Mouse (Mus musculus) midbrain, postnatal 0 days (tissue): ENCODE data around the gene Trak1. TPM values are rescaled to one million over a fixed set of nuclear protein-coding genes. Genes with fewer than 3 reads are reported as not detected.

ENCODE experiments used
- ATAC-seq: fragments of 200-750 bp; cut with Nextera tagmentation; 2 replicates; pipeline ENCODE4 v1.8.0; 2017; ENCODE audit warnings: moderate number of reproducible peaks, mild to moderate bottlenecking, moderate TSS enrichment, moderate library complexity; ENCODE audit not compliant: low FRiP score
- DNase-seq: peaks from one replicate; pipeline ENCODE4 v3.0.0-alpha.2; 2015; ENCODE audit warnings: low spot score
- H3K27ac ChIP-seq: fragments of 300-500 bp; sonication (generic); 2 replicates; pipeline ENCODE4 v1.5.1; 2014; ENCODE audit warnings: low read depth, mild to moderate bottlenecking, low read length, mixed read lengths
- H3K27me3 ChIP-seq: fragments of 300-500 bp; sonication (generic); 2 replicates; pipeline ENCODE4 v1.6.1; 2014; ENCODE audit warnings: low read length, control low read depth, mixed read lengths; ENCODE audit not compliant: insufficient read depth
- H3K36me3 ChIP-seq: fragments of 300-500 bp; sonication (generic); 2 replicates; pipeline ENCODE4 v1.6.1; 2014; ENCODE audit warnings: low read length, control low read depth, mixed read lengths; ENCODE audit not compliant: insufficient read depth
- H3K4me1 ChIP-seq: fragments of 300-500 bp; sonication (generic); 2 replicates; pipeline ENCODE4 v1.6.1; 2014; ENCODE audit warnings: mild to moderate bottlenecking, control low read depth, antibody characterized with exemption, low read length, mixed read lengths; ENCODE audit not compliant: insufficient read depth
- H3K4me2 ChIP-seq: fragments of 300-500 bp; sonication (generic); 2 replicates; pipeline ENCODE4 v1.6.1; 2014; ENCODE audit warnings: low read depth, mild to moderate bottlenecking, low read length, mixed read lengths; ENCODE audit not compliant: poor library complexity, severe bottlenecking
- H3K4me3 ChIP-seq: fragments of 300-500 bp; sonication (generic); 2 replicates; pipeline ENCODE4 v1.5.1; 2014; ENCODE audit warnings: low read depth, mild to moderate bottlenecking, low read length, moderate library complexity
- H3K9ac ChIP-seq: fragments of 300-500 bp; sonication (generic); replicated peaks from 2 replicates; pipeline ENCODE4 v1.6.1; 2014; ENCODE audit warnings: mild to moderate bottlenecking, low read length, moderate library complexity, mixed read lengths; ENCODE audit not compliant: poor library complexity, severe bottlenecking
- H3K9me3 ChIP-seq: fragments of 300-500 bp; sonication (generic); 2 replicates; pipeline ENCODE4 v1.6.1; 2016; ENCODE audit warnings: low read length, control low read depth
- CTCF ChIP-seq: IDR thresholded peaks from 2 replicates; pipeline ENCODE4 v1.5.1; 2016; ENCODE audit warnings: antibody characterized with exemption, mild to moderate bottlenecking
- WGBS: fragments of 180-500 bp; shearing (Covaris S2); extraction: QIAGEN DNeasy Blood & Tissue Kit; methylation state at CpG from one replicate; pipeline ENCODE4 v1.1.7; 2014; 5-methylcytosine and 5-hydroxymethylcytosine counted together
- polyA plus RNA-seq: library from polyadenylated mRNA; unstranded; fragments of >200 nt; fragmentation: Nextera tagmentation; extraction: Ambion mirVana; gene quantifications from 2 replicates; pipeline ENCODE4 v1.2.1, GENCODE M21; 2015
- total RNA-seq: library from RNA; depleted of rRNA; stranded (reverse); fragments of >200 nt; gene quantifications from 2 replicates; pipeline ENCODE4 v1.2.3, GENCODE M21; 2014

Trak1 gene
- total and polyA plus RNA-seq, 2 experiments from 2014 or later = 61.6 to 154 TPM

DNA sequence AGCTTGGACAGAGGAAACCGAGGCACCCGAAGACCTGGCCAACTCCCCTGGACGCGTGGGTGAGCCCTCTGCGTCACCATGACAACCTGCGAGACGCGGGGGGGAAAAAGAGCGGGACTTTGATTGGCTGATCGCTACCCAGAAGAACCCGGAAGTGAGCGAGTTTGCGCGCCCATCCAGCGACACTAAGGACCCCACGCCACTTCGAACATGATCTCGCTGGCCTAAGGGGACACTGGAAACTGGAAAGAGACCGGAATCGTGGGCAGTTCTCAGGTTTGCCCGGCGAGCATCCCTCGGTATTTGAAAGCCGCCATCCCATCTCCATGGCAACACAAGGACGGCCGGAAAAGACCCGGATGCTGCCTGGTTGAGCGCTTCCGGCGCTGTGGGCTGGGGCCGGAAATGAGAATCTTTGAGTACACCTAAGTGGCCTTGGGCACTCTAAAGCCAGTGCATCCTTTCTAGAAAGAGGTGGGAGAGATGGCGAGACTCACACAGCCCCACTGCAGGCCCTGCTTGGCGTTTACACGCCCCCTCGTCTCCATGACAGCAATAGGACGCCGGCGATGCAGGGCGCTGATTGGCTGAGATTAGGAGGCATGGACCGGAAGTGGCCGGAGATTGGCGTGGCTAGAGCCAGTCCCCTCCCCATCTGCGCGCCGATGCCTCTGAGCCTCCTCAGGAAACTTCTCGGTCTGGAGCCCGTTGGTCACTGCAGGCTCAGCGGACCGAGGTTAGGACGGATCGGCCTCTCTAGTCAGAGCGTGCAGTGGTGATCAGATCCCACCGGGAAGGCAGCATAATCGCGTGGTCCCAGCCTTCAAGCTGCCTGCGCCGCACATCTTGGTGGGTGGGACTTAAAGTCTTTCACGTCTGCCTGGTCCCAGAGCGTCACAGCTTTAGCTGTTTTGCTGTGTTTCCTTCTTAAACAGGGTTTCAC lies 19.9 kb upstream of the Trak1 start, which contains the start of gene Ulk4:
Ulk4 (minus strand) TSS at position 80 of the 943 bp plus-strand sequence.
- H3K4me3 ChIP-seq = peak within 1 kb of the TSS; percentile 64
- H3K27me3 ChIP-seq = no peaks in the 10 kb centered on the region
- DNase-seq (peak; percentile 95), ATAC-seq (peak; percentile 97)
- under 1% methylated on average over 58 of the region's 59 CpGs for whole genome bisulfite sequencing
- no peaks in the 10 kb centered on the region for H3K36me3 ChIP-seq
- H3K9ac ChIP-seq = peak within 1 kb of the TSS; percentile 63
- H3K4me2 ChIP-seq = peak within 1 kb of the TSS; percentile 73
- H3K9me3 ChIP-seq = no peaks in the 10 kb centered on the region
- H3K4me1 ChIP-seq = no peaks in the 10 kb centered on the region
- peak within 1 kb of the TSS; percentile 77 for H3K27ac ChIP-seq
- TF ChIP-seq CTCF = no peak

DNA sequence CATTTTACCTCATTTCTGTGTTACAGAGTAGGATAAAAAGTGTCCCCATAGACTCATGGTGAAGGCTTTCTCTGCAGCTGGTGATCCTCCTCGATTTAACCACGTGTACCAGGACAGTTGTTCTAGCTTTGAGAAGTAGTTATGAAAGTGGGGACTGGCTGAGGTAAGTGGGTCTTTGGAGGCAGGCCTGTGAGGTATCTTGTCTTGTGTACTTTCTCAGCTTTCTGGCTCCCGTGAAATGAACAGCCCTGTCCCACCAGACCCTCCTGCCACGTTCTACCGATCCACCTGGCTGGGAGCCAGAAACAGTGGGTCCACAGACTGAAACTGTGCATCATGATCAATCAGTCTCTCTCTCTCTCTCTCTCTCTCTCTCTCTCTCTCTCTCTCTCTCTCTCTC lies 18.1 kb upstream of the Trak1 start:
- no peaks in the 10 kb centered on the region for H3K27me3 ChIP-seq
- H3K36me3 ChIP-seq = no peaks in the 10 kb centered on the region
- ATAC-seq (no peak), DNase-seq (no peak)
- H3K9me3 ChIP-seq = no peaks in the 10 kb centered on the region
- H3K4me1 ChIP-seq = no peaks in the 10 kb centered on the region
- H3K27ac ChIP-seq = no peak overlapping the region
- H3K4me3 ChIP-seq = no peak overlapping the region
- H3K9ac ChIP-seq = no peak overlapping the region
- WGBS = 90% methylated on average over 5 of the region's 5 CpGs
- TF ChIP-seq CTCF = no peak
- H3K4me2 ChIP-seq = no peak overlapping the region

DNA sequence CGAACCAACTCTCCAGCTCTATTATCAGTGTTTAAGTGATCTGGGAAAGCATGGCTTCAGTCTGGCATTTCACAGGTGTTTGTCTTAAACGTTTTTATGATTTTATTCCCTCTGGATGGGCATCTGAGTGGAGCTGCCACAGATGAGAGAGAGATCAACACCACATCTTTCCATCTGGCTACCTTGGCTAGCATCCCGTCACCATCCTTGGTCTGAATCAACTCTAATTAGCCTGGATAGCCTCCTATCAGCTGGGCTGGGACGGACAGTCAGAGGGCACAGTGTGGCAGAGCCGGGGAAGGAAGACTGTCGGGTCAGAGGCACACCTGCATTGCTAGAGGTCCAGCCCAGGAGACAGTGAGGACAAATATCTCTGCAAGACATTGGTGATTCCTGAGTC lies 15.4 kb upstream of the Trak1 start:
- no peak overlapping the region for H3K27ac ChIP-seq
- 87% methylated on average over 6 of the region's 6 CpGs for WGBS
- H3K4me2 ChIP-seq = no peak overlapping the region
- H3K36me3 ChIP-seq = no peaks in the 10 kb centered on the region
- no peaks in the 10 kb centered on the region for H3K4me1 ChIP-seq
- H3K9me3 ChIP-seq = no peaks in the 10 kb centered on the region
- no peaks in the 10 kb centered on the region for H3K27me3 ChIP-seq
- H3K4me3 ChIP-seq = no peak overlapping the region
- no peak overlapping the region for H3K9ac ChIP-seq
- TF ChIP-seq CTCF = no peak
- ATAC-seq = no peak
- DNase-seq = no peak

DNA sequence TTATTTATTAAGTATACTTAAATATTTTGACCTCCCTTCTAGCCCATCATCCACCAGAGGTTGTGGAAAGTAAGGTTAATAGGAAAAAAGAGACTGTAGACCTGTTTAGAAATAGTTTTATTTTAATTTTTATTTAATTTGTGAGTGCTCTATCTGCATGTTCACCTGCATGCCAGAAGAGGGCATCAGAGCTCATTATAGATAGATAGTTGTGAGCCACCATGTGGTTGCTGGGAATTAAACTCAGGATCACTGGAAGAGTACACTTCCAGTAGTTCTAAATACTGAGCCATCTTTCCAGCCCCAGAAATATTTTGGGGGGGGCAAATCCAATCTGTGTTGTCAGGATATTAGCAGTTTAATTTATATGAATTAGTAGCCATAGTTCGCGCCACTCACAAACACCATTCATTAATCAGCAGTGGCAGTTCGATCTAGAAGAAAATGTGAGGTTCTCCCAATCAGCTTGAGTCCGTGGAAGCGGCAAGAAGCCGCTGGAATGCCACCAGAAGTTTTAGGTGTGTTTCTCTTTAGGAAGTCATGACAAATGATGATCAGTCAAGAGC lies 13.6 kb upstream of the Trak1 start:
- H3K27me3 ChIP-seq = no peaks in the 10 kb centered on the region
- TF ChIP-seq CTCF = peak; percentile 73
- H3K4me2 ChIP-seq = no peak overlapping the region
- H3K9ac ChIP-seq = no peak overlapping the region
- 98% methylated on average over 6 of the region's 6 CpGs for WGBS
- no peaks in the 10 kb centered on the region for H3K4me1 ChIP-seq
- H3K9me3 ChIP-seq = no peaks in the 10 kb centered on the region
- H3K27ac ChIP-seq = no peak overlapping the region
- no peak overlapping the region for H3K4me3 ChIP-seq
- no peak for ATAC-seq
- H3K36me3 ChIP-seq = no peaks in the 10 kb centered on the region
- peak; percentile 32 for DNase-seq

DNA sequence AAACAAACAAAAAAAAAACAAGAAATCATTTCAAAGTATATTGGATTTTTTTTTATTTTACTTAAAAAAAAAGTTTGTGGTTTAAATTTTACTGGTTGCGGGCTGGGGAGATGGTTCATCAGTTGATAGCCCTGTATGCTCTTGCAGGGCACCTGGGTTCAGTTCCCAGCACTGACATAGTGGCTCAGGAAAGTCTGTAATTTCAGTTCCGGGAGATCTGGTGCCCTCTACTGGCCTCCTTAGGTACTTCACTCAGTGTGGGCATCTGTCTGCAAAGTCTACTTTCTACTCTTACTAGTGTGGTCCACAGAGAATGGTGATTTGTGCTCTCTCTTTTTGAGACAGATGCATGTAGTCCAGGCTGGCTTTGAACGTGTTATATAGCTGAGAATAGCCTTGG lies 12.9 kb upstream of the Trak1 start:
- 94% methylated on average over 3 of the region's 3 CpGs for WGBS
- Histone ChIP-seq H3K9ac (no peak overlapping the region), H3K27ac (no peak overlapping the region), H3K36me3 (no peaks in the 10 kb centered on the region), H3K4me1 (no peaks in the 10 kb centered on the region), H3K9me3 (no peaks in the 10 kb centered on the region), H3K4me2 (no peak overlapping the region), H3K27me3 (no peaks in the 10 kb centered on the region), H3K4me3 (no peak overlapping the region)
- TF ChIP-seq CTCF = peak; percentile 62
- no peak for DNase-seq
- no peak for ATAC-seq
